Mouse (Mus musculus) embryonic facial prominence, embryonic 12.5 days (tissue): ENCODE results near the gene Nme7. TPM values are rescaled to one million over a fixed set of nuclear protein-coding genes. Genes with fewer than 3 reads are reported as not detected.

Source experiments
- ATAC-seq: fragments of 200-750 bp; cut with Nextera tagmentation; 2 replicates; pipeline ENCODE4 v1.8.0; 2017; ENCODE audit not compliant: insufficient number of reproducible peaks, insufficient read depth, low FRiP score, low TSS enrichment
- H3K27ac ChIP-seq: fragments of 300-500 bp; sonication (generic); 2 replicates; pipeline ENCODE4 v1.5.1; 2016; ENCODE audit warnings: mild to moderate bottlenecking
- H3K27me3 ChIP-seq: fragments of 300-500 bp; sonication (generic); 2 replicates; pipeline ENCODE4 v1.6.1; 2016; ENCODE audit warnings: mild to moderate bottlenecking, moderate library complexity
- H3K36me3 ChIP-seq: fragments of 300-500 bp; sonication (generic); 2 replicates; pipeline ENCODE4 v1.6.1; 2016; ENCODE audit warnings: mild to moderate bottlenecking
- H3K4me1 ChIP-seq: fragments of 300-500 bp; sonication (generic); 2 replicates; pipeline ENCODE4 v1.6.1; 2016
- H3K4me2 ChIP-seq: fragments of 300-500 bp; sonication (generic); replicated peaks from 2 replicates; pipeline ENCODE4 v1.6.1; 2016; ENCODE audit warnings: mild to moderate bottlenecking, moderate library complexity
- H3K4me3 ChIP-seq: fragments of 300-500 bp; sonication (generic); 2 replicates; pipeline ENCODE4 v1.5.1; 2016; ENCODE audit warnings: mild to moderate bottlenecking
- H3K9ac ChIP-seq: fragments of 300-500 bp; sonication (generic); 2 replicates; pipeline ENCODE4 v1.6.1; 2016; ENCODE audit warnings: mild to moderate bottlenecking, moderate library complexity
- H3K9me3 ChIP-seq: fragments of 300-500 bp; sonication (generic); 2 replicates; pipeline ENCODE4 v1.6.1; 2016; ENCODE audit warnings: mild to moderate bottlenecking, moderate library complexity
- WGBS: fragments of 180-500 bp; shearing (Covaris S2); methylation state at CpG from one replicate; pipeline ENCODE4 v1.1.7; 2016; 5-methylcytosine and 5-hydroxymethylcytosine counted together
- polyA plus RNA-seq: library from polyadenylated mRNA; unstranded; fragments of >200 nt; fragmentation: Nextera tagmentation; extraction: Ambion mirVana; gene quantifications from 2 replicates; pipeline ENCODE4 v1.2.1, GENCODE M21; 2016

Nme7 gene
- polyA plus RNA-seq, 1 experiment from 2014 or later: 41.0 TPM

DNA sequence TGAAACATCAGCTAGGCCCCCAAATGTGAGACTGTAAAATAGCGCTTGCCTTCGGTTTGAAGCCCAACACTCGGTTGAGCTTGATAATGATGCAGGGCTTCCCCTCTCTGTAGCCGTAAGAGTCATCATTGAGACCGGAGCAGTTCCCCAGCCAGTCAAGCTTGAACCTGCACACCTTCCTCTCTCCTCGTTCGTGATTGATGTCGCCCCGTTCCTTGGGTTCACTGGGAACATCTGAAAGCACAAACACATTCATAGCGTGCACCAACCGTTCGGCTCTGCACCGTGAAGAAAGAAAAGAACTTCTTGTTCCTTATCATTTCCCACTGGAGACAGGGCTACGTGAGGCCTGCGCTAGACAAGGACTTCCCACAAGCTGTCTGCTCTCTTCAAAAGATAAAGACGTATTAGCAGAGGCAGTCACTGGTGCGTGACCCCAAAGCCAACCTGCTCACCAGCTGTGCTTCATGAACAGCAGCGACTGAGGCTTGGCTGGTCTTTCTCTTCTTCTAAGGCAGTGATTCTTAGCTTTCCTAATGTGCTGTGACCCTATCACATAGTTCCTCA is 137.6 kb downstream of the Nme7 start:
- 81% methylated on average over 18 of the region's 18 CpGs for whole genome bisulfite sequencing
- Histone ChIP-seq H3K9me3 (no peaks in the 10 kb centered on the region), H3K36me3 (peaks cover 9% of the 10 kb centered on the region; the same call in 1 of the 2 replicates), H3K4me1 (no peaks in the 10 kb centered on the region), H3K27me3 (no peaks in the 10 kb centered on the region), H3K4me3 (no peak overlapping the region), H3K27ac (no peak overlapping the region), H3K9ac (no peak overlapping the region), H3K4me2 (no peak overlapping the region)
- ATAC-seq: no peak

DNA sequence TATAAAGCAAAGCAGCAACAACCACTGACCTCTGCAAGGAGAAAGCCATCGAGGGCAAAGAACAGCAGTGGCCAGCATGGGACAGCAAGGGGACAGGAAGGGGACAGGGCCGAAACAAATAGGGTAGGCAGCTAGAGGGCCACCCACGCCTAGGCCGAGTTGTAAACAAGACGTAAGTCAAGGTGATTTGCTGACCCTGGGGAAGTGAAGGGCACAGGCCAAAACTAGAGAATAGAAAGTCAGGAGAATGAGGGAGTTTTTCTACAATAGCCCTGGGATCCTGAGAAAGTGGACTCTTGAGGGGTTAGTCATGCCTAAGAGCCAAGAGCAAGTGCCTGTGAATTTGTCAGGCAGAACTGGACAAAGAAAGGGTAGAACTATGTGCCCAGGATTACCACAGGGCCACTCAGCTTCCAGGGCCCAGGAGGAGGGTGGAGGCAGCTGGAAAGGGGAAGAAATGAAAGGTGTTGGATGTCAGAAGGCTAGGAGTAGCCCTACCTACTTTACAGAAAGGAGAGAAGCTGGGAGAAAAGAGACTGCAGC is 141.8 kb downstream of the Nme7 start:
- Histone ChIP-seq H3K9me3 (no peaks in the 10 kb centered on the region), H3K36me3 (no peaks in the 10 kb centered on the region), H3K9ac (no peak overlapping the region), H3K4me3 (no peak overlapping the region), H3K27ac (no peak overlapping the region), H3K4me2 (no peak overlapping the region), H3K27me3 (no peaks in the 10 kb centered on the region), H3K4me1 (no peaks in the 10 kb centered on the region)
- ATAC-seq: no peak
- WGBS: 85% methylated on average over 5 of the region's 5 CpGs

- no peaks in the 10 kb centered on the region for H3K9me3 ChIP-seq
- no peak for ATAC-seq
- H3K4me2 ChIP-seq: no peak overlapping the region
- 94% methylated on average over 10 of the region's 10 CpGs for WGBS
- no peak overlapping the region for H3K9ac ChIP-seq
- no peak overlapping the region for H3K27ac ChIP-seq
- H3K27me3 ChIP-seq: no peaks in the 10 kb centered on the region
- no peak overlapping the region for H3K4me3 ChIP-seq
- no peaks in the 10 kb centered on the region for H3K36me3 ChIP-seq
- H3K4me1 ChIP-seq: no peaks in the 10 kb centered on the region
Measured at GRCm38 (mm10) chr1:164446535-164446934, 142.6 kb downstream of the Nme7 start.

- ATAC-seq: no peak
- WGBS: 90% methylated on average over 6 of the region's 6 CpGs
- no peak overlapping the region for H3K4me2 ChIP-seq
- H3K9me3 ChIP-seq: no peaks in the 10 kb centered on the region
- no peak overlapping the region for H3K4me3 ChIP-seq
- H3K4me1 ChIP-seq: no peaks in the 10 kb centered on the region
- no peaks in the 10 kb centered on the region for H3K27me3 ChIP-seq
- H3K9ac ChIP-seq: no peak overlapping the region
- H3K36me3 ChIP-seq: no peaks in the 10 kb centered on the region
- no peak overlapping the region for H3K27ac ChIP-seq
Measured at GRCm38 (mm10) chr1:164447521-164447920, 143.6 kb downstream of the Nme7 start.

- Histone ChIP-seq H3K27me3 (0 out of 2 replicates have a peak, but pooled peaks cover 4% of the 10 kb centered on the region), H3K36me3 (no peaks in the 10 kb centered on the region), H3K4me1 (peaks cover 5% of the 10 kb centered on the region; the same call in 1 of the 2 replicates), H3K27ac (no peak overlapping the region), H3K4me3 (no peak overlapping the region), H3K4me2 (no peak overlapping the region), H3K9ac (no peak overlapping the region), H3K9me3 (no peaks in the 10 kb centered on the region)
- 84% methylated on average over 8 of the region's 8 CpGs for WGBS
- ATAC-seq: no peak
Measured at GRCm38 (mm10) chr1:164449626-164450025, 145.7 kb downstream of the Nme7 start.

DNA sequence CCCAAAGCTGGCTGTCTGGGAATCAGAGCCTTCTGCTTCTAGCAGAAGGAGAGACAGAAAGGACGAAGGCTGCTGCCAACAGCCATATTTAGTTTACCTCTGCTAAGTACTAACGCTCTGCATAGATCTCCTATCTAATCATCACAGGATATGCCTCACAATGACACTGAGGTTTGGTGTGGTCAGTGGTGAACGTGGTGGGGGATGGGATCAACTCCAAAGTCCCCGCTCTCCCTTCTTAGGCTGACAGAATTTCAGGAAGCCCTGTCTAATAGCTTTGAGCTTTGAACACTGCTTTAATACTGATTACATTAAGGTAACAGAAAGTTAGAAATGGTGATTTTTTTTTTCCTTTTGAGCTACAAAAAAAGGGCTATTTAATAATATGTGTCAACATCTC is 146.3 kb downstream of the Nme7 start:
- Histone ChIP-seq H3K9ac (no peak overlapping the region), H3K4me2 (no peak overlapping the region), H3K36me3 (no peaks in the 10 kb centered on the region), H3K27me3 (0 out of 2 replicates have a peak, but pooled peaks cover 6% of the 10 kb centered on the region), H3K9me3 (no peaks in the 10 kb centered on the region), H3K4me1 (peaks cover 11% of the 10 kb centered on the region), H3K27ac (no peak overlapping the region), H3K4me3 (no peak overlapping the region)
- ATAC-seq: no peak
- 74% methylated on average over 4 of the region's 4 CpGs for WGBS

- no peaks in the 10 kb centered on the region for H3K36me3 ChIP-seq
Measured at GRCm38 (mm10) chr1:164450644-164451043, 146.7 kb downstream of the Nme7 start.

DNA sequence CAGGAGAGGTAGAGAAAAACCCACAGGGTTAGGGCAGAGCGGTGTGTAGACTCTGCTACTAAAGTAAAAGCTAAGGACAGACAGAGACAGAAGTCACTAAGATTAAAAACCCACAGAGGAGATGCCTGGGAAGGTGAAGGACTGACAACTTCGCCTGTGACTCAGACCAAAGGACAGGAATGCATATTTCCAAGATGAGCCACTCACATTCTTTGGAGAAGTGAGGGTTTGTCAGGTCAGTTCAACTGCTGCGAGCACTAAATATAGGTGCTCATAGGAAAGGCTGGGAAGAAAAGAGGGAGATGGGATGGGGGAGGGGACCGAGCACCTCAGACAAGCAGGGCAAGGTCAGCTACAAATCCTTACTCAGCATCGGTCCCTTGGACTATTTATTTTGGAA is 147.4 kb downstream of the Nme7 start:
- no peak overlapping the region for H3K4me2 ChIP-seq
- 81% methylated on average over 5 of the region's 5 CpGs for WGBS
- H3K4me3 ChIP-seq: no peak overlapping the region

More at GRCm38 (mm10) chr1:164450644-164451043, 146.7 kb downstream of the Nme7 start:
- WGBS: 78% methylated on average over 4 of the region's 4 CpGs
- H3K4me2 ChIP-seq: no peak overlapping the region
- H3K9me3 ChIP-seq: no peaks in the 10 kb centered on the region
- peaks cover 11% of the 10 kb centered on the region for H3K4me1 ChIP-seq
- peaks cover 7% of the 10 kb centered on the region for H3K27me3 ChIP-seq
- no peak overlapping the region for H3K4me3 ChIP-seq
- ATAC-seq: no peak
- no peak overlapping the region for H3K27ac ChIP-seq
- H3K9ac ChIP-seq: no peak overlapping the region

GRCm38 (mm10) chr1:164452580-164452979 is 148.7 kb downstream of the Nme7 start:
- Histone ChIP-seq H3K36me3 (no peaks in the 10 kb centered on the region), H3K4me2 (no peak overlapping the region), H3K27ac (no peak overlapping the region), H3K9ac (no peak overlapping the region), H3K4me3 (no peak overlapping the region), H3K27me3 (peaks cover 22% of the 10 kb centered on the region), H3K4me1 (peaks cover 17% of the 10 kb centered on the region), H3K9me3 (no peaks in the 10 kb centered on the region)
- ATAC-seq: no peak
- WGBS: 84% methylated on average over 6 of the region's 6 CpGs

More for the DNA sequence above, 147.4 kb downstream of the Nme7 start:
- H3K4me1 ChIP-seq: peaks cover 11% of the 10 kb centered on the region
- H3K9me3 ChIP-seq: no peaks in the 10 kb centered on the region
- H3K27ac ChIP-seq: no peak overlapping the region
- H3K36me3 ChIP-seq: no peaks in the 10 kb centered on the region
- ATAC-seq: no peak
- H3K9ac ChIP-seq: no peak overlapping the region
- peaks cover 14% of the 10 kb centered on the region for H3K27me3 ChIP-seq

GRCm38 (mm10) chr1:164453146-164453545 is 149.2 kb downstream of the Nme7 start:
- Histone ChIP-seq H3K27ac (no peak overlapping the region), H3K4me1 (peaks cover 17% of the 10 kb centered on the region), H3K4me2 (no peak overlapping the region), H3K9me3 (no peaks in the 10 kb centered on the region), H3K4me3 (no peak overlapping the region), H3K27me3 (peaks cover 22% of the 10 kb centered on the region), H3K36me3 (no peaks in the 10 kb centered on the region), H3K9ac (no peak overlapping the region)
- 94% methylated on average over 8 of the region's 8 CpGs for WGBS
- no peak for ATAC-seq

DNA sequence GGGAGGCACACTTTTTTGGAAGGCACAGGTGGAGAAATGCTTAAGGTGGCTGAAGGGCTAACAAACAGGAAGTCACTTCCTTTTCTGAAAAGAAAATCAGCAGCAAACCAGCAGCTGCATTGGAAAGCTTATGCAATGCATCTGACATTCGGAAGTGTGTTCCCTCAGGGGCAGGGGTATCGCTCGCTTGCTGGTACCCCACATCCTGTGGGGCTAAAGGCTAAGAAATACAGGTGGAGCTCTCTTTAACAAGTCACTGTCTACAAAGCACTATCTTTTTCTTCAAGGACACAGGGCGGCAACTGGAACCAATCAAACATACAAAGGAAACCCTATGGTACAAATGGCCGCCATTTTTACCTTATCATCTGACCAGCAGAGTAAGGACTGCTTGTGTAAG is 149.8 kb downstream of the Nme7 start:
- Histone ChIP-seq H3K9me3 (no peaks in the 10 kb centered on the region), H3K27me3 (peaks cover 28% of the 10 kb centered on the region), H3K36me3 (no peaks in the 10 kb centered on the region), H3K4me2 (no peak overlapping the region), H3K4me3 (no peak overlapping the region), H3K4me1 (peaks cover 17% of the 10 kb centered on the region), H3K27ac (no peak overlapping the region), H3K9ac (no peak overlapping the region)
- no peak for ATAC-seq
- 81% methylated on average over 5 of the region's 5 CpGs for WGBS

DNA sequence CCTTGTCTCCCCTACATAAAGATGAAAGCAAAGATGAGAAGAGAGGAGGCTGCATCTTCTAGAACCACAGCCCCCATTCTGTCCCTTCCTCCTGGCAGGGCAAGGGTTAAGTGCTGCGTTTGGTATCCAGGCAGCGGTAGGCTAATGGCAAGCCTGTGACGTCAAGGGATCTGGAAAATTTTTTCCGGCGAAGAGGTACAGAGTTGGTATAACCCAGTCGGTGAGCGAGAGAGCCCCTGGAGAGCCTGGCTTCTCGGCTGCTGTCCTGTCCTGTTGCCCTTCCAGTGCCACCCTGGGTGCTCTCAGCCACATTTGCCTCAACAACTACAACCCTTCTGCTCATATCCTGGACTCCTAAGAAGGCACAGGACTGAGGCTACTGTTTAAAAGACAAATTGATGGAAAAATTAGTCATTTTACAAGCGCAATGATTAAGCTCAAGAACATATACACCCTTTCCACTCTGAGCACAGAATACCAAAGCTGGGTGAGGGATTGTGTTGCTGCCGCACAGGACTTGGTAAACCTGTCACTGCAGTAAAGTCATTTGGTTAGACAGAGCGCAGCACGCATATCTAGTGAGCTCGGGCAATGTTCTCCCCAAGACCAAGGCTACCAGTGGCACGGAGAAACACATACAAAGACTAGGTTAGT is 151.0 kb downstream of the Nme7 start:
- 0 out of 2 replicates have a peak overlapping the region, but pooled peaks have one; percentile 4 for H3K4me3 ChIP-seq
- H3K27me3 ChIP-seq: peaks cover 40% of the 10 kb centered on the region
- ATAC-seq: no peak
- H3K36me3 ChIP-seq: no peaks in the 10 kb centered on the region
- H3K4me1 ChIP-seq: peaks cover 17% of the 10 kb centered on the region
- peak overlapping the region; percentile 35 for H3K4me2 ChIP-seq
- H3K9me3 ChIP-seq: no peaks in the 10 kb centered on the region
- no peak overlapping the region for H3K27ac ChIP-seq
- WGBS: 35% methylated on average over 14 of the region's 14 CpGs
- no peak overlapping the region for H3K9ac ChIP-seq
